Mouse (Mus musculus): Measurements from ENCODE around the gene Krt20. TPM values are rescaled to one million over a fixed set of nuclear protein-coding genes. Genes with fewer than 3 reads are reported as not detected.

The Krt20 gene
- polyA plus RNA-seq, 1 experiment, result not detected

GRCm38 (mm10) chr11:99416902-99417301 is 21.0 kb downstream of the Krt20 start:
- Histone ChIP-seq H3K4me3 (ENCODE audit: insufficient read depth, low read length) (no peak overlapping the region), H3K27ac (ENCODE audit: insufficient read depth, low read depth, low read length) (no peak overlapping the region), H3K4me1 (ENCODE audit: control insufficient read depth, insufficient read depth, low read length) (no peaks in the 10 kb centered on the region)
- no peak for TF ChIP-seq POLR2A (IDR thresholded peaks at IDR 0.05; ENCODE audit: borderline replicate concordance, low read depth, low read length)
- TF ChIP-seq CTCF (IDR thresholded peaks at IDR 0.05; ENCODE audit: low read depth, low read length), result no peak

- no peak overlapping the region for H3K4me3 ChIP-seq (ENCODE audit: insufficient read depth, low read length)
- no peak for TF ChIP-seq POLR2A (IDR thresholded peaks at IDR 0.05; ENCODE audit: borderline replicate concordance, low read depth, low read length)
- no peak for TF ChIP-seq CTCF (IDR thresholded peaks at IDR 0.05; ENCODE audit: low read depth, low read length)
- no peak overlapping the region for H3K27ac ChIP-seq (ENCODE audit: insufficient read depth, low read depth, low read length)
- no peaks in the 10 kb centered on the region for H3K4me1 ChIP-seq (ENCODE audit: control insufficient read depth, insufficient read depth, low read length)
Observed at GRCm38 (mm10) chr11:99414463-99415147, 23.3 kb downstream of the Krt20 start.

- Histone ChIP-seq H3K4me1 (ENCODE audit: control insufficient read depth, insufficient read depth, low read length) (no peaks in the 10 kb centered on the region), H3K4me3 (ENCODE audit: insufficient read depth, low read length) (no peak overlapping the region), H3K27ac (ENCODE audit: insufficient read depth, low read depth, low read length) (no peak overlapping the region)
- TF ChIP-seq POLR2A (IDR thresholded peaks at IDR 0.05; ENCODE audit: borderline replicate concordance, low read depth, low read length) (no peak), CTCF (IDR thresholded peaks at IDR 0.05; ENCODE audit: low read depth, low read length) (no peak)
Observed at GRCm38 (mm10) chr11:99413247-99413646, 24.7 kb downstream of the Krt20 start.

GRCm38 (mm10) chr11:99406186-99406585 is 31.8 kb downstream of the Krt20 start:
- TF ChIP-seq CTCF (IDR thresholded peaks at IDR 0.05; ENCODE audit: low read depth, low read length), result no peak
- TF ChIP-seq POLR2A (IDR thresholded peaks at IDR 0.05; ENCODE audit: borderline replicate concordance, low read depth, low read length), result no peak
- Histone ChIP-seq H3K4me1 (ENCODE audit: control insufficient read depth, insufficient read depth, low read length) (no peaks in the 10 kb centered on the region), H3K27ac (ENCODE audit: insufficient read depth, low read depth, low read length) (no peak overlapping the region)

GRCm38 (mm10) chr11:99399956-99400549 is 37.9 kb downstream of the Krt20 start:
- H3K27ac ChIP-seq (ENCODE audit: insufficient read depth, low read depth, low read length), result no peak overlapping the region
- no peak overlapping the region for H3K4me3 ChIP-seq (ENCODE audit: insufficient read depth, low read length)
- no peaks in the 10 kb centered on the region for H3K4me1 ChIP-seq (ENCODE audit: control insufficient read depth, insufficient read depth, low read length)
- TF ChIP-seq CTCF (IDR thresholded peaks at IDR 0.05; ENCODE audit: low read depth, low read length) (no peak), POLR2A (IDR thresholded peaks at IDR 0.05; ENCODE audit: borderline replicate concordance, low read depth, low read length) (no peak)

More at GRCm38 (mm10) chr11:99406186-99406585, 31.8 kb downstream of the Krt20 start:
- H3K4me3 ChIP-seq (ENCODE audit: insufficient read depth, low read length), result no peak overlapping the region

- H3K4me1 ChIP-seq (ENCODE audit: control insufficient read depth, insufficient read depth, low read length), result no peaks in the 10 kb centered on the region
- no peak overlapping the region for H3K27ac ChIP-seq (ENCODE audit: insufficient read depth, low read depth, low read length)
- TF ChIP-seq POLR2A (IDR thresholded peaks at IDR 0.05; ENCODE audit: borderline replicate concordance, low read depth, low read length) (no peak), CTCF (IDR thresholded peaks at IDR 0.05; ENCODE audit: low read depth, low read length) (no peak)
- H3K4me3 ChIP-seq (ENCODE audit: insufficient read depth, low read length), result no peak overlapping the region
Observed at GRCm38 (mm10) chr11:99398832-99399231, 39.1 kb downstream of the Krt20 start.

GRCm38 (mm10) chr11:99398084-99398483 is 39.9 kb downstream of the Krt20 start:
- Histone ChIP-seq H3K27ac (ENCODE audit: insufficient read depth, low read depth, low read length) (no peak overlapping the region), H3K4me3 (ENCODE audit: insufficient read depth, low read length) (no peak overlapping the region), H3K4me1 (ENCODE audit: control insufficient read depth, insufficient read depth, low read length) (no peaks in the 10 kb centered on the region)
- TF ChIP-seq CTCF (IDR thresholded peaks at IDR 0.05; ENCODE audit: low read depth, low read length) (no peak), POLR2A (IDR thresholded peaks at IDR 0.05; ENCODE audit: borderline replicate concordance, low read depth, low read length) (no peak)

- Histone ChIP-seq H3K27ac (ENCODE audit: insufficient read depth, low read depth, low read length) (no peak overlapping the region), H3K4me1 (ENCODE audit: control insufficient read depth, insufficient read depth, low read length) (no peaks in the 10 kb centered on the region), H3K4me3 (ENCODE audit: insufficient read depth, low read length) (no peak overlapping the region)
- no peak for TF ChIP-seq POLR2A (IDR thresholded peaks at IDR 0.05; ENCODE audit: borderline replicate concordance, low read depth, low read length)
- no peak for TF ChIP-seq CTCF (IDR thresholded peaks at IDR 0.05; ENCODE audit: low read depth, low read length)
Observed at GRCm38 (mm10) chr11:99396661-99397060, 41.3 kb downstream of the Krt20 start.

GRCm38 (mm10) chr11:99396034-99396433 is 41.9 kb downstream of the Krt20 start:
- no peak overlapping the region for H3K27ac ChIP-seq (ENCODE audit: insufficient read depth, low read depth, low read length)
- TF ChIP-seq CTCF (IDR thresholded peaks at IDR 0.05; ENCODE audit: low read depth, low read length) (no peak), POLR2A (IDR thresholded peaks at IDR 0.05; ENCODE audit: borderline replicate concordance, low read depth, low read length) (no peak)
- no peak overlapping the region for H3K4me3 ChIP-seq (ENCODE audit: insufficient read depth, low read length)
- H3K4me1 ChIP-seq (ENCODE audit: control insufficient read depth, insufficient read depth, low read length), result no peaks in the 10 kb centered on the region

GRCm38 (mm10) chr11:99392492-99392891 is 45.5 kb downstream of the Krt20 start:
- TF ChIP-seq POLR2A (IDR thresholded peaks at IDR 0.05; ENCODE audit: borderline replicate concordance, low read depth, low read length) (no peak), CTCF (IDR thresholded peaks at IDR 0.05; ENCODE audit: low read depth, low read length) (no peak)
- Histone ChIP-seq H3K4me3 (ENCODE audit: insufficient read depth, low read length) (no peak overlapping the region), H3K27ac (ENCODE audit: insufficient read depth, low read depth, low read length) (no peak overlapping the region), H3K4me1 (ENCODE audit: control insufficient read depth, insufficient read depth, low read length) (no peaks in the 10 kb centered on the region)
